Mouse (Mus musculus) G1E (cell line): ENCODE measurements around the gene Cilp2.

Source experiments
- CTCF ChIP-seq: IDR thresholded peaks from 2 replicates; pipeline ENCODE4 v1.5.1; 2012; ENCODE audit warnings: low read depth, low read length, inconsistent platforms, mixed read lengths
- GATA1 ChIP-seq: IDR thresholded peaks from 2 replicates; pipeline ENCODE4 v1.6.1; 2012; ENCODE audit warnings: borderline replicate concordance, low read length, inconsistent platforms, mixed read lengths
- POLR2AphosphoS5 ChIP-seq: IDR thresholded peaks from 2 replicates; pipeline ENCODE4 v1.6.1; 2012; ENCODE audit warnings: low read depth, low read length, inconsistent platforms; ENCODE audit not compliant: insufficient replicate concordance
- TAL1 ChIP-seq: conservative IDR thresholded peaks from 2 replicates; pipeline ENCODE4 v1.6.1; 2012; ENCODE audit warnings: low read depth, low read length, inconsistent platforms, mixed read lengths

GRCm38 (mm10) chr8:69918506-69918905, 31.0 kb upstream of the Cilp2 start:
- TF ChIP-seq CTCF (no peak), TAL1 (no peak), GATA1 (no peak), POLR2AphosphoS5 (no peak)
